Mouse (Mus musculus) cerebellum, adult 2 months (tissue): Measurements from ENCODE around the gene Rimklb.

ENCODE experiments used
- CTCF ChIP-seq: fragments of 200-500 bp; IDR thresholded peaks from 2 replicates; pipeline ENCODE4 v1.5.1; 2011; ENCODE audit warnings: low read depth, mild to moderate bottlenecking, control low read depth, low read length, moderate library complexity, borderline replicate concordance; ENCODE audit not compliant: insufficient read depth
- POLR2A ChIP-seq: fragments of 200-500 bp; IDR thresholded peaks from 2 replicates; pipeline ENCODE4 v1.6.1; 2011; ENCODE audit warnings: low read length, control low read depth, borderline replicate concordance; ENCODE audit not compliant: insufficient read depth

- TF ChIP-seq POLR2A: no peak
- no peak for TF ChIP-seq CTCF
These were observed 14.6 kb upstream of the Rimklb start for GRCm38 (mm10) chr6:122512914-122513878.
